28 mouse cellular contexts compared by ENCODE assay signal in genomic region chr2:166062008-166062407, GRCm38 (mm10).
DNase-seq lines count a peak whose midpoint lies in the region; ATAC-seq lines count a peak whose summit lies in the region.
"Had no signal": no experiment of that assay in that cellular context is flagged by ENCODE, and none has a peak within 500 bp of the region (broad histone marks: within the 10 kb centered on the region; RNA-seq: fewer than 3 reads in every experiment).

No protein-coding gene starts in this region.

- no peak for ATAC-seq in kidney, embryonic 15.5 days (replicated peaks; ENCODE audit: low FRiP score)
- ATAC-seq: activated CD4-positive, CD25-positive, alpha-beta regulatory T cell, adult 4 months; CD4-positive, CD25-positive, alpha-beta regulatory T cell, adult 4 months; forebrain, embryonic 14.5 days; inflammation-experienced regulatory T-cells, adult 6 months had no signal

- H3K9me3 ChIP-seq in kidney, embryonic 15.5 days (replicated peaks): no peaks in the 10 kb centered on the region
- H3K9me3 ChIP-seq: heart, embryonic 12.5 days; hindbrain, embryonic 10.5 days; hindbrain, embryonic 15.5 days; limb, embryonic 12.5 days; megakaryocyte, embryonic 14.5 days; midbrain, embryonic 12.5 days; neural tube, embryonic 12.5 days had no signal

- no peak overlapping the region for H3K4me3 ChIP-seq in kidney, embryonic 15.5 days (replicated peaks)
- no peak overlapping the region for H3K4me3 ChIP-seq in brown adipose tissue, adult 24 weeks (ENCODE audit: insufficient read depth, low read depth, low read length)
- H3K4me3 ChIP-seq: heart, embryonic 12.5 days; hindbrain, embryonic 10.5 days; hindbrain, embryonic 15.5 days; limb, embryonic 12.5 days; megakaryocyte, embryonic 14.5 days; midbrain, embryonic 12.5 days; myocyte; neural tube, embryonic 12.5 days had no signal

- no peak overlapping the region for H3K9ac ChIP-seq in kidney, embryonic 15.5 days
- H3K9ac ChIP-seq: heart, embryonic 12.5 days; hindbrain, embryonic 15.5 days; limb, embryonic 12.5 days; midbrain, embryonic 12.5 days; neural tube, embryonic 12.5 days had no signal

- H3K36me3 ChIP-seq in kidney, embryonic 15.5 days: peaks cover 88% of the 10 kb centered on the region

- WGBS in kidney, embryonic 15.5 days: 61% methylated on average over 1 of the region's 1 CpGs

- H3K27ac ChIP-seq in kidney, embryonic 15.5 days: peak overlapping the region; percentile 60
- peak overlapping the region; percentile 64 for H3K27ac ChIP-seq in brown adipose tissue, adult 24 weeks (replicated peaks; ENCODE audit: low read depth, low read length)
- H3K27ac ChIP-seq: hindbrain, embryonic 10.5 days; hindbrain, embryonic 15.5 days; midbrain, embryonic 12.5 days; neural tube, embryonic 12.5 days had no signal

- peak; percentile 90 for DNase-seq in heart, adult 11 months
- no peak for DNase-seq in heart, postnatal 4 days
- DNase-seq in kidney, adult 9 months: no peak
- peak; percentile 52 for DNase-seq in NIH3T3 (ENCODE audit: low read depth)
- no peak for DNase-seq in adrenal gland, adult 18-20 months (ENCODE audit: low spot score in 2 of 2)
- DNase-seq in thymus, postnatal 4 days: no peak
- DNase-seq: adrenal gland, postnatal 36 days; cerebellum, adult 2 months; cerebellum, postnatal 14 days; kidney, adult 8-10 months; lung, postnatal 36 days; right cerebral cortex, adult 18-20 months; spleen, adult 18-20 months had no signal

- H3K27me3 ChIP-seq in kidney, embryonic 15.5 days: no peaks in the 10 kb centered on the region
- H3K27me3 ChIP-seq: heart, embryonic 12.5 days; hindbrain, embryonic 15.5 days; limb, embryonic 12.5 days; megakaryocyte, embryonic 14.5 days; midbrain, embryonic 12.5 days; neural tube, embryonic 12.5 days had no signal

- no peak overlapping the region for H3K4me2 ChIP-seq in kidney, embryonic 15.5 days
- H3K4me2 ChIP-seq: heart, embryonic 12.5 days; hindbrain, embryonic 15.5 days; limb, embryonic 12.5 days; liver, embryonic 11.5 days; midbrain, embryonic 12.5 days; neural tube, embryonic 12.5 days had no signal

- peaks cover 1% of the 10 kb centered on the region; the same call in 1 of the 2 replicates for H3K4me1 ChIP-seq in kidney, embryonic 15.5 days
- H3K4me1 ChIP-seq in brown adipose tissue, adult 24 weeks (ENCODE audit: control insufficient read depth, insufficient read depth, insufficient read length, low read length): no peaks in the 10 kb centered on the region
- H3K4me1 ChIP-seq: heart, embryonic 12.5 days; hindbrain, embryonic 10.5 days; hindbrain, embryonic 15.5 days; limb, embryonic 12.5 days; midbrain, embryonic 12.5 days; neural tube, embryonic 12.5 days had no signal

Comparison
In these comparisons a context has a peak if more than half of its experiments do, and no peak if none do; other contexts are left out.
1. DNase-seq: peak in heart, adult 11 months (single experiment) and NIH3T3 (single experiment); none in heart, postnatal 4 days (single experiment), kidney, adult 9 months (single experiment), adrenal gland, adult 18-20 months (0 of 2) and thymus, postnatal 4 days (single experiment).